ENCODE assay signal across 9 mouse cellular contexts in the genomic region with DNA sequence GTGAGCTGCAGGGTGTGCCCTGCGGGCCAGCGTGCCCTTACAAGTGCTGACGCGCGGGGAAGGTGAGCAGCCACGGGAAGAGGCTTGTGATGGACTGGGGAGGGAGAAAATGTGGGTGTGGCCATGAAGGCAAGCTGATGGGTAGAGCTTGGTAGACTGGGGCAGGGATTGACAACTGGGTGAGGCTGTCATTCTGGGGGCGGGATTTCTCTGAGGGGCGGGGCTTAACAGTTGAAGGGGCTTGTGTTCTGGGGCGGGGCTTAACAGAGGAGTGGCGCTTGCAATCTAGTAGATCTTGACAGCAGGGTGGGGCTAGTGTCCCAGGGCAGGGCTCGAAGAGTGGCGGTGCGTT. TPM values are rescaled to one million over a fixed set of nuclear protein-coding genes. Genes with fewer than 3 reads are reported as not detected.
A peak's percentile ranks its signal among the peaks of the same experiment; 100 is the strongest.
DNase-seq lines count a peak whose midpoint lies in the region; ATAC-seq lines count a peak whose summit lies in the region.
"Had no signal": no experiment of that assay in that cellular context is flagged by ENCODE, and none has a peak within 500 bp of the region (broad histone marks: within the 10 kb centered on the region; RNA-seq: fewer than 3 reads in every experiment).

No protein-coding gene starts in this region.

- WGBS in kidney, embryonic 15.5 days, result under 1% methylated on average over 13 of the region's 13 CpGs
- under 1% methylated on average over 13 of the region's 13 CpGs for WGBS in forebrain, embryonic 12.5 days
- WGBS in limb, embryonic 15.5 days, result under 1% methylated on average over 13 of the region's 13 CpGs
- 2% methylated on average over 13 of the region's 13 CpGs for WGBS in neural tube, embryonic 12.5 days

- no peak for ATAC-seq in kidney, embryonic 15.5 days (replicated peaks; ENCODE audit: low FRiP score)
- no peak for ATAC-seq in forebrain, embryonic 12.5 days (ENCODE audit: low FRiP score)
- ATAC-seq in limb, embryonic 15.5 days (ENCODE audit: insufficient number of reproducible peaks, low FRiP score, low TSS enrichment, low read depth), result no peak
- no peak; the same call in 1 of the 2 replicates for ATAC-seq in neural tube, embryonic 12.5 days (ENCODE audit: low FRiP score, low read depth)

- peak overlapping the region; percentile 78 for H3K27ac ChIP-seq in kidney, embryonic 15.5 days
- H3K27ac ChIP-seq in forebrain, embryonic 12.5 days, result no peak overlapping the region
- 0 out of 2 replicates have a peak overlapping the region, but pooled peaks have one; percentile 43 for H3K27ac ChIP-seq in limb, embryonic 15.5 days
- no peak overlapping the region for H3K27ac ChIP-seq in neural tube, embryonic 12.5 days

- peak overlapping the region; percentile 41 for H3K9ac ChIP-seq in kidney, embryonic 15.5 days
- no peak overlapping the region for H3K9ac ChIP-seq in forebrain, embryonic 12.5 days
- H3K9ac ChIP-seq in limb, embryonic 15.5 days, result no peak overlapping the region
- 0 out of 2 replicates have a peak overlapping the region, but pooled peaks have one; percentile 2 for H3K9ac ChIP-seq in neural tube, embryonic 12.5 days

- H3K27me3 ChIP-seq in kidney, embryonic 15.5 days, result peaks cover 41% of the 10 kb centered on the region
- H3K27me3 ChIP-seq in forebrain, embryonic 12.5 days, result peaks cover 89% of the 10 kb centered on the region
- peaks cover 34% of the 10 kb centered on the region for H3K27me3 ChIP-seq in limb, embryonic 15.5 days
- H3K27me3 ChIP-seq in neural tube, embryonic 12.5 days (replicated peaks), result peaks cover 63% of the 10 kb centered on the region

- no peaks in the 10 kb centered on the region for H3K9me3 ChIP-seq in kidney, embryonic 15.5 days (replicated peaks)
- H3K9me3 ChIP-seq in forebrain, embryonic 12.5 days, result no peaks in the 10 kb centered on the region
- H3K9me3 ChIP-seq in limb, embryonic 15.5 days, result no peaks in the 10 kb centered on the region
- H3K9me3 ChIP-seq in neural tube, embryonic 12.5 days, result no peaks in the 10 kb centered on the region

- peak overlapping the region; percentile 55 for H3K4me3 ChIP-seq in kidney, embryonic 15.5 days (replicated peaks)
- peak overlapping the region; percentile 38 for H3K4me3 ChIP-seq in forebrain, embryonic 12.5 days (replicated peaks)
- H3K4me3 ChIP-seq in limb, embryonic 15.5 days, result peak overlapping the region; percentile 43
- H3K4me3 ChIP-seq in neural tube, embryonic 12.5 days, result peak overlapping the region; percentile 34

- H3K4me2 ChIP-seq in kidney, embryonic 15.5 days, result peak overlapping the region; percentile 94
- H3K4me2 ChIP-seq in forebrain, embryonic 12.5 days, result peak overlapping the region; percentile 64
- peak overlapping the region; percentile 80 for H3K4me2 ChIP-seq in limb, embryonic 15.5 days
- H3K4me2 ChIP-seq in neural tube, embryonic 12.5 days (replicated peaks), result peak overlapping the region; percentile 69

- H3K36me3 ChIP-seq in kidney, embryonic 15.5 days, result no peaks in the 10 kb centered on the region
- no peaks in the 10 kb centered on the region for H3K36me3 ChIP-seq in forebrain, embryonic 12.5 days (replicated peaks)
- no peaks in the 10 kb centered on the region for H3K36me3 ChIP-seq in limb, embryonic 15.5 days
- H3K36me3 ChIP-seq in neural tube, embryonic 12.5 days, result no peaks in the 10 kb centered on the region

- H3K4me1 ChIP-seq in kidney, embryonic 15.5 days, result peaks cover 46% of the 10 kb centered on the region
- H3K4me1 ChIP-seq in forebrain, embryonic 12.5 days, result peaks cover 29% of the 10 kb centered on the region
- peaks cover 47% of the 10 kb centered on the region for H3K4me1 ChIP-seq in limb, embryonic 15.5 days
- peaks cover 38% of the 10 kb centered on the region for H3K4me1 ChIP-seq in neural tube, embryonic 12.5 days

- no peak for DNase-seq in kidney, adult 11 months
- peak; percentile 97 for DNase-seq in R1 (ENCODE audit: low read depth, low spot score)
- DNase-seq in natural killer cell, adult 2 months (ENCODE audit: low spot score in 2 of 2), result no peak
- DNase-seq in layer of hippocampus, adult 8-10 months (ENCODE audit: low spot score in 2 of 2), result no peak

RNA-seq across cellular contexts. Expression of gene Fstl3, which starts 3.6 kb away (rescaled TPM):
- 15.3 and 15.6 TPM in 2 replicates for polyA plus RNA-seq in kidney, embryonic 15.5 days (2015; fragmentation: Nextera tagmentation; extraction: Ambion mirVana)
- polyA plus RNA-seq in forebrain, embryonic 12.5 days (2016; fragmentation: Nextera tagmentation; extraction: Ambion mirVana), result 0.55 and 1.0 TPM in 2 replicates
- 21.2 and 22.2 TPM in 2 replicates for polyA plus RNA-seq in limb, embryonic 15.5 days (2015; fragmentation: Nextera tagmentation; extraction: Ambion mirVana)
- 1.5 and 2.0 TPM in 2 replicates for polyA plus RNA-seq in neural tube, embryonic 12.5 days (2016; fragmentation: Nextera tagmentation; extraction: Ambion mirVana)
- total RNA-seq in layer of hippocampus, adult 8-10 months (2022), result 1 to 10 TPM; 2.2 to 2.9 (median 2.4) TPM

RNA-seq across cellular contexts. Expression of gene Prss57, which starts 10.1 kb away (rescaled TPM):
- polyA plus RNA-seq in kidney, embryonic 15.5 days (2015; fragmentation: Nextera tagmentation; extraction: Ambion mirVana), result 0.29 TPM in 1 of 2 replicates, not detected in the other
- 0.09 TPM in 1 of 2 replicates, not detected in the other for polyA plus RNA-seq in forebrain, embryonic 12.5 days (2016; fragmentation: Nextera tagmentation; extraction: Ambion mirVana)
- 0.10 and 0.12 TPM in 2 replicates for polyA plus RNA-seq in limb, embryonic 15.5 days (2015; fragmentation: Nextera tagmentation; extraction: Ambion mirVana)
- 0.16 and 0.42 TPM in 2 replicates for polyA plus RNA-seq in neural tube, embryonic 12.5 days (2016; fragmentation: Nextera tagmentation; extraction: Ambion mirVana)
- under 1 TPM in 3 of 4 experiments, not detected in 1; 0.43 to 0.83 (median 0.50) TPM for total RNA-seq in layer of hippocampus, adult 8-10 months (2022)

RNA-seq across cellular contexts. Expression of gene Palm, which starts 12.7 kb away (rescaled TPM):
- polyA plus RNA-seq in kidney, embryonic 15.5 days (2015; fragmentation: Nextera tagmentation; extraction: Ambion mirVana), result 144 and 158 TPM in 2 replicates
- polyA plus RNA-seq in forebrain, embryonic 12.5 days (2016; fragmentation: Nextera tagmentation; extraction: Ambion mirVana), result 184 and 194 TPM in 2 replicates
- polyA plus RNA-seq in limb, embryonic 15.5 days (2015; fragmentation: Nextera tagmentation; extraction: Ambion mirVana), result 79.9 and 84.8 TPM in 2 replicates
- 196 and 205 TPM in 2 replicates for polyA plus RNA-seq in neural tube, embryonic 12.5 days (2016; fragmentation: Nextera tagmentation; extraction: Ambion mirVana)
- total RNA-seq in layer of hippocampus, adult 8-10 months (2022), result 100 to 1,000 TPM; 244 to 264 (median 260) TPM

RNA-seq across cellular contexts. Expression of gene Rnf126, which starts 13.9 kb away (rescaled TPM):
- 88.5 and 102 TPM in 2 replicates for polyA plus RNA-seq in kidney, embryonic 15.5 days (2015; fragmentation: Nextera tagmentation; extraction: Ambion mirVana)
- 96.8 and 103 TPM in 2 replicates for polyA plus RNA-seq in forebrain, embryonic 12.5 days (2016; fragmentation: Nextera tagmentation; extraction: Ambion mirVana)
- 93.2 and 104 TPM in 2 replicates for polyA plus RNA-seq in limb, embryonic 15.5 days (2015; fragmentation: Nextera tagmentation; extraction: Ambion mirVana)
- 115 and 118 TPM in 2 replicates for polyA plus RNA-seq in neural tube, embryonic 12.5 days (2016; fragmentation: Nextera tagmentation; extraction: Ambion mirVana)
- 10 to 100 TPM; 72.4 to 82.9 (median 75.8) TPM for total RNA-seq in layer of hippocampus, adult 8-10 months (2022)

RNA-seq across cellular contexts. Expression of gene Fgf22, which starts 25.8 kb away (rescaled TPM):
- polyA plus RNA-seq in kidney, embryonic 15.5 days (2015; fragmentation: Nextera tagmentation; extraction: Ambion mirVana), result 0.12 and 0.14 TPM in 2 replicates
- polyA plus RNA-seq in forebrain, embryonic 12.5 days (2016; fragmentation: Nextera tagmentation; extraction: Ambion mirVana), result 0.47 and 0.68 TPM in 2 replicates
- 0.95 and 2.2 TPM in 2 replicates for polyA plus RNA-seq in limb, embryonic 15.5 days (2015; fragmentation: Nextera tagmentation; extraction: Ambion mirVana)
- polyA plus RNA-seq in neural tube, embryonic 12.5 days (2016; fragmentation: Nextera tagmentation; extraction: Ambion mirVana), result 0.55 and 1.2 TPM in 2 replicates
- total RNA-seq in layer of hippocampus, adult 8-10 months (2022), result 1 to 10 TPM; 1.7 to 4.6 (median 2.4) TPM
- total RNA-seq: adrenal gland, postnatal 4 days had no signal

Comparison
In these comparisons a context has a peak if more than half of its experiments do, and no peak if none do; other contexts are left out.
1. H3K27ac ChIP-seq: peak in kidney, embryonic 15.5 days (single experiment) and limb, embryonic 15.5 days (single experiment); none in forebrain, embryonic 12.5 days (single experiment) and neural tube, embryonic 12.5 days (single experiment).
2. H3K9ac ChIP-seq: peak in kidney, embryonic 15.5 days (single experiment) and neural tube, embryonic 12.5 days (single experiment); none in forebrain, embryonic 12.5 days (single experiment) and limb, embryonic 15.5 days (single experiment).
3. Peak in every context shown above with its lines, with median percentiles within 50 percentile points of each other: H3K4me2 ChIP-seq and H3K4me3 ChIP-seq.